Mouse (Mus musculus) kidney, embryonic 15.5 days (tissue): Measurements from ENCODE around the gene Atp5j. TPM values are rescaled to one million over a fixed set of nuclear protein-coding genes. Genes with fewer than 3 reads are reported as not detected.

Source experiments
- ATAC-seq: fragments of 200-750 bp; cut with Nextera tagmentation; replicated peaks from 2 replicates; pipeline ENCODE4 v1.8.0; 2017; ENCODE audit warnings: moderate TSS enrichment; ENCODE audit not compliant: low FRiP score
- H3K27ac ChIP-seq: fragments of 300-500 bp; sonication (generic); 2 replicates; pipeline ENCODE4 v1.5.1; 2015; ENCODE audit warnings: mild to moderate bottlenecking, inconsistent platforms
- H3K27me3 ChIP-seq: fragments of 300-500 bp; sonication (generic); 2 replicates; pipeline ENCODE4 v1.6.1; 2015; ENCODE audit warnings: inconsistent platforms
- H3K36me3 ChIP-seq: fragments of 300-500 bp; sonication (generic); 2 replicates; pipeline ENCODE4 v1.6.1; 2015; ENCODE audit warnings: inconsistent platforms
- H3K4me1 ChIP-seq: fragments of 300-500 bp; sonication (generic); 2 replicates; pipeline ENCODE4 v1.6.1; 2015; ENCODE audit warnings: inconsistent platforms
- H3K4me2 ChIP-seq: fragments of 300-500 bp; sonication (generic); 2 replicates; pipeline ENCODE4 v1.6.1; 2015; ENCODE audit warnings: moderate library complexity, mild to moderate bottlenecking, inconsistent platforms
- H3K4me3 ChIP-seq: fragments of 300-500 bp; sonication (generic); replicated peaks from 2 replicates; pipeline ENCODE4 v1.5.1; 2015; ENCODE audit warnings: mild to moderate bottlenecking, inconsistent platforms
- H3K9ac ChIP-seq: fragments of 300-500 bp; sonication (generic); 2 replicates; pipeline ENCODE4 v1.6.1; 2015; ENCODE audit warnings: mild to moderate bottlenecking, inconsistent platforms
- H3K9me3 ChIP-seq: fragments of 300-500 bp; sonication (generic); replicated peaks from 2 replicates; pipeline ENCODE4 v1.6.1; 2016; ENCODE audit warnings: inconsistent platforms
- WGBS: fragments of 180-500 bp; shearing (Covaris S2); methylation state at CpG from one replicate; pipeline ENCODE4 v1.1.7; 2015; ENCODE audit warnings: mixed read lengths; 5-methylcytosine and 5-hydroxymethylcytosine counted together
- polyA plus RNA-seq: library from polyadenylated mRNA; unstranded; fragments of >200 nt; fragmentation: Nextera tagmentation; extraction: Ambion mirVana; gene quantifications from 2 replicates; pipeline ENCODE4 v1.2.1, GENCODE M21; 2015

The Atp5j gene
- polyA plus RNA-seq, result 1,003 and 1,100 TPM in 2 replicates

DNA sequence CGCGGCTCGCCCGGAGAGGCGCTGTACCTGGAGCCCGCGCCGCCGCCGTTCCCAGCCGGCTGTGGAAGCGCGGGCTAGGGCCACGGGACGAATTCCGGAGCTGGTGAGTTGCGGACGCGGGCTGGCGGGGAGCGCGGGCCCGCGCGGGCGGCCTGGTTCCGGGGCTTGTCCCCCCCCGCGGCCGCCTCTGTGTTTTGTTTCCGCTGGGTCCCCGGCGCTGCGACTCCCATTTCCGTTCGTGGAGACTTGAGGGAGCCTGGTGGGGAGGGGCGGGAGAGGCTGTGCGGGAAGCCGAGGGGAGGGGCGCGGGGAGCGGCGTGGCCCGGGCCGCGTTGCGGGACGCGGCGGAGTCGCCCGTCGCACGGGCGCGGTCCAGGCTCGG, at the start of gene Atp5j:
TSS of gene Atp5j (minus strand) at position 185 of the 382 bp plus-strand sequence.
- Histone ChIP-seq H3K9ac (peak within 1 kb of the TSS; percentile 99), H3K9me3 (no peaks in the 10 kb centered on the region), H3K36me3 (peaks cover 32% of the 10 kb centered on the region), H3K4me1 (peaks cover 35% of the 10 kb centered on the region), H3K27me3 (no peaks in the 10 kb centered on the region), H3K4me3 (peak within 1 kb of the TSS; percentile 98), H3K27ac (peak within 1 kb of the TSS; percentile 99), H3K4me2 (peak within 1 kb of the TSS; percentile 60)
- peak; percentile 74 for ATAC-seq
- 1% methylated on average over 42 of the region's 57 CpGs for WGBS

DNA sequence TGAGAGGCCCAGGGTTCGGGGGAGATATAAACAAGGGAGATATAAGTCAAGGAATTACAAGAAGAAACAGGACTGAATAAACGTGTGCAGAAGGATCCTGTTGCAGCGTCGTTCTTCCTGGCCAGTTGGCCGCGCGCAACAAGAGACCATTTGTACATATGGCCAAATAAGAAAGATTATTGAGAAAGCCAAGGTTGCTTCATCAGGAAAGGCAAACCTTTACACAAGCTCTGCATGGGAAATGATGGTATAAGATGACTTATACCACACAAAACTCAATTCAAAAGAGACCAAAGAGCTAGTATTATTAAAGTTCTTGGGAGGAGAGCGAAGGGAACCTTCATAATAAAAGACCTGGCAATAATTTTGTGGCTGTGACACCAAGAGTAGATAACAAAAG, 49.1 kb upstream of the Atp5j start:
- WGBS, result 83% methylated on average over 8 of the region's 8 CpGs
- H3K27ac ChIP-seq, result no peak overlapping the region
- no peaks in the 10 kb centered on the region for H3K9me3 ChIP-seq
- no peak overlapping the region for H3K9ac ChIP-seq
- H3K27me3 ChIP-seq, result no peaks in the 10 kb centered on the region
- no peaks in the 10 kb centered on the region for H3K36me3 ChIP-seq
- no peak overlapping the region for H3K4me2 ChIP-seq
- no peak overlapping the region for H3K4me3 ChIP-seq
- H3K4me1 ChIP-seq, result no peaks in the 10 kb centered on the region
- ATAC-seq, result no peak

- WGBS, result 84% methylated on average over 8 of the region's 8 CpGs
- no peak overlapping the region for H3K4me2 ChIP-seq
- H3K9ac ChIP-seq, result no peak overlapping the region
- no peaks in the 10 kb centered on the region for H3K36me3 ChIP-seq
- H3K4me3 ChIP-seq, result no peak overlapping the region
- H3K4me1 ChIP-seq, result no peaks in the 10 kb centered on the region
- H3K9me3 ChIP-seq, result no peaks in the 10 kb centered on the region
- H3K27me3 ChIP-seq, result no peaks in the 10 kb centered on the region
- no peak overlapping the region for H3K27ac ChIP-seq
- no peak for ATAC-seq
These were observed 46.4 kb upstream of the Atp5j start for GRCm38 (mm10) chr16:84881754-84882321.

DNA sequence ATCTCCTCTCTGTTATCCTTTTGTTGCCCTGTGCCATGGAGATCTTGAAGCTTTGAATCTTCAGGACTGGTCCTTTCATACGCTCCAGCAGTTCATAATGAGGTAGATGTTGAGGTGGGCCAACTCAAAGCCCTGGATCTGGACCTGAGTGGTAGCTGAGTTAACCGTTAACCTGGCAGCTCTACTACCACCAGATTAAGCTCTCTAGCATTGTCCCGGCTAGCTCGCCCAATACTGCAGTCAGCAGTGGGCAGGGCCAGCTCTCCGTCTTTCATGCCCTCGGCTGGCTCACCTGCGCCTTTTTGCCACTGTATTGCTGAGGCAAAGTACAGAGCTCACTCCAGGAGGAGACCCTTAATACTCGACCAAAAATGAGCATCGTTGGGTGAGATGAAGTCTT, 45.7 kb upstream of the Atp5j start:
- no peaks in the 10 kb centered on the region for H3K27me3 ChIP-seq
- ATAC-seq, result peak; percentile 62
- H3K27ac ChIP-seq, result no peak overlapping the region
- no peaks in the 10 kb centered on the region for H3K9me3 ChIP-seq
- H3K9ac ChIP-seq, result no peak overlapping the region
- no peaks in the 10 kb centered on the region for H3K36me3 ChIP-seq
- no peak overlapping the region for H3K4me3 ChIP-seq
- H3K4me2 ChIP-seq, result no peak overlapping the region
- WGBS, result 81% methylated on average over 9 of the region's 9 CpGs
- H3K4me1 ChIP-seq, result peaks cover 2% of the 10 kb centered on the region; the same call in 1 of the 2 replicates

GRCm38 (mm10) chr16:84879146-84879545, 43.7 kb upstream of the Atp5j start:
- no peaks in the 10 kb centered on the region for H3K9me3 ChIP-seq
- no peak overlapping the region for H3K27ac ChIP-seq
- H3K27me3 ChIP-seq, result no peaks in the 10 kb centered on the region
- no peak for ATAC-seq
- H3K4me3 ChIP-seq, result no peak overlapping the region
- WGBS, result 27% methylated on average over 5 of the region's 5 CpGs
- peaks cover 10% of the 10 kb centered on the region; the same call in 1 of the 2 replicates for H3K4me1 ChIP-seq
- no peaks in the 10 kb centered on the region for H3K36me3 ChIP-seq
- no peak overlapping the region for H3K9ac ChIP-seq
- no peak overlapping the region for H3K4me2 ChIP-seq

- Histone ChIP-seq H3K27me3 (no peaks in the 10 kb centered on the region), H3K4me3 (no peak overlapping the region), H3K9me3 (no peaks in the 10 kb centered on the region), H3K4me1 (peaks cover 10% of the 10 kb centered on the region; the same call in 1 of the 2 replicates), H3K27ac (no peak overlapping the region), H3K36me3 (no peaks in the 10 kb centered on the region), H3K4me2 (peak overlapping the region; percentile 55), H3K9ac (no peak overlapping the region)
- 0 out of 2 replicates have a peak, but pooled peaks have one; percentile 43 for ATAC-seq
- WGBS, result 51% methylated on average over 8 of the region's 8 CpGs
These were observed 40.7 kb upstream of the Atp5j start for GRCm38 (mm10) chr16:84876082-84876481.

DNA sequence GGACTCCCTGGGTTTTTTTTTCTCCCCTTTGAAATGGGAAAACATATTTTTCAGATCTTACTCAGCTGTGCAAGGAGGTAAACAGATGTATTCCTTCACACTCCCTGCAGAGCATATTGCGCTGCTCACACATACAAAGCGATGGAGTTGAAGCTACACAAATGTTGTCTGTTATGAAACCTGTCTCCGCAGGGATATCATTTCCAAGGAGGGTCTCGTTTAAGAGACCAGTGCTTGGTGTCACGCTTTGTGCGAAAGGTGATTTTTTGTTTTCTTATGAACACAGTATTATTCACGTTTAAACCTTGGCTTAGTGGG, 40.3 kb upstream of the Atp5j start:
- H3K4me1 ChIP-seq, result peaks cover 10% of the 10 kb centered on the region; the same call in 1 of the 2 replicates
- peak; percentile 50; the same call in 1 of the 2 replicates for ATAC-seq
- peak overlapping the region; percentile 29; the same call in 1 of the 2 replicates for H3K4me3 ChIP-seq
- no peaks in the 10 kb centered on the region for H3K36me3 ChIP-seq
- H3K27ac ChIP-seq, result peak overlapping the region; percentile 54; the same call in 1 of the 2 replicates
- WGBS, result 58% methylated on average over 7 of the region's 7 CpGs
- H3K9me3 ChIP-seq, result no peaks in the 10 kb centered on the region
- H3K4me2 ChIP-seq, result peak overlapping the region; percentile 55
- H3K9ac ChIP-seq, result no peak overlapping the region
- H3K27me3 ChIP-seq, result no peaks in the 10 kb centered on the region

DNA sequence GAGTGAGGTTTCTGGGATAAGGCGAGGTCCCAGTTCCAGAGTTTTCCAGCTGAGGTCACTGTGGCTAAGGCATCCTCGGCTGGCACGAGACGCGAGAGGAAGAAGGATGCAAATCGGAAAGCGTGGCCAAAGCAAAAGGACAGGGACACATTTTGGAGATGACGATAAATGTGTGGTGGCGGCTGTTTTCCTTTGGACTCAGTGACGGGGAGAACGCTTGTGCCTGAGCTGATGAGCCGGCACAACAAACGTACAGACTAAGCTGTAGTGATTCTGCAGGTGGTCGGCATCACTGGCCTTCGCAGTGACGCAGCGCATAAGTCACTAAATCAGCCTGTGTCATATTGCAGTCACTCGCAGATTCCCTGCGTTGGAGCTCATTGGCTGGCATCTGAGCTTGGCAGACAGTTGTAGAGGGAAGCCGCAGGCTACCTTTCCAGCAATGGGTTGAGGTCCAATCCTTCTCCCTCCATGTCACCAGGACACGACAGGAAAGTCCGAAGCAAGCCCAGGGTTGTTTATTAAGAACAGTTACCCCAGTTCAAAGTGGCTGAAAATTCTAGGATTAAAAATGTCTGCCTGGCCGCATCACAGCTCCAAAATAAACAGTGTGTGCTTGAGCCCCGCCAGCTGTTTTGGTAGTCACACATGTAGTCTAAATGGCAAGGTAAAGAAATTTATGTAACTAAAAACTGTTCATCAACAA, 39.7 kb upstream of the Atp5j start:
- peak; percentile 37; the same call in 1 of the 2 replicates for ATAC-seq
- WGBS, result 48% methylated on average over 24 of the region's 24 CpGs

DNA sequence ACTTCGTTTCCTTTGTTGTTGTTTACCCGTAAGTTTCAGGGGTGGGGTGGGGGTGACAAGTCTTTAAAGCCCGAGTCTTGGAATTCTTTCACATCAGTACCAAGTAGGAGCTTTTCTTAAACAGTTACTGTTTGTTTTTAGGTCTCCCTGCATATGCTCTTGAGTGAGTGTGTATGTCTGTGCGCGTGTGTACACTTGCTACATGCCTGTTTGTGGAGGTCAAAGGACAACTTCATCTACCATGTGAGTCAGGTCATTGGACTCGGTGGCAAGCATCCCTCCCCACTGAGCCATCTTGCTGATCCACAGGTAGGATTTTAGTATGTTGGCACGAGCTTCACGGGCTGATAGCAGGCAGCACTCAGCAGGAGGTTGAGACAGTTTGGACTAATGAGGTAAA, 38.4 kb upstream of the Atp5j start:
- H3K9ac ChIP-seq, result no peak overlapping the region
- no peaks in the 10 kb centered on the region for H3K27me3 ChIP-seq
- H3K4me1 ChIP-seq, result peaks cover 10% of the 10 kb centered on the region; the same call in 1 of the 2 replicates
- no peak overlapping the region for H3K27ac ChIP-seq
- H3K4me3 ChIP-seq, result no peak overlapping the region
- ATAC-seq, result no peak
- WGBS, result 80% methylated on average over 8 of the region's 8 CpGs
- H3K4me2 ChIP-seq, result no peak overlapping the region
- no peaks in the 10 kb centered on the region for H3K9me3 ChIP-seq
- H3K36me3 ChIP-seq, result no peaks in the 10 kb centered on the region

More for the DNA sequence above, 39.7 kb upstream of the Atp5j start:
- Histone ChIP-seq H3K4me1 (peaks cover 10% of the 10 kb centered on the region; the same call in 1 of the 2 replicates), H3K27ac (peak overlapping the region; percentile 54), H3K36me3 (no peaks in the 10 kb centered on the region), H3K9ac (no peak overlapping the region), H3K9me3 (no peaks in the 10 kb centered on the region), H3K4me2 (peak overlapping the region; percentile 55), H3K27me3 (no peaks in the 10 kb centered on the region), H3K4me3 (peak overlapping the region; percentile 29)

DNA sequence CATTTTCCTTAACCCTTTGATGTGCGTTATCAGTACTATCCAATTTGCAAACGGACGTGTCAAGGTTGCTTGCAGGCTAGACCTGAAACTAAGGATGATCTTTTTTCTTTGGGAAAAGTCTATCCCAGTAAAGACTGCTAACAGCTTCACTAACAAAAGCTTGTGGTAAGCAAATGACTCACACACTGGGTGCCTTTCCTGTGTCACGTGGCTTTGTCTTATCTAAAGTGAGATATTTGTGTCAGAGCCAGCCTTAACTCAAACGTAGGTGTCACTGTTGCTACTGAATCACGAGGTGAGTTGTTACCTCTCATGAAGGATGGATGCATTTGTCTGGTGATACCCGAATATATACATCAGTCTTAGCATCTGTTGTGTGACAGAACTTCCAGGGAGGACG, 29.2 kb upstream of the Atp5j start:
- no peak for ATAC-seq
- 93% methylated on average over 8 of the region's 8 CpGs for WGBS

DNA sequence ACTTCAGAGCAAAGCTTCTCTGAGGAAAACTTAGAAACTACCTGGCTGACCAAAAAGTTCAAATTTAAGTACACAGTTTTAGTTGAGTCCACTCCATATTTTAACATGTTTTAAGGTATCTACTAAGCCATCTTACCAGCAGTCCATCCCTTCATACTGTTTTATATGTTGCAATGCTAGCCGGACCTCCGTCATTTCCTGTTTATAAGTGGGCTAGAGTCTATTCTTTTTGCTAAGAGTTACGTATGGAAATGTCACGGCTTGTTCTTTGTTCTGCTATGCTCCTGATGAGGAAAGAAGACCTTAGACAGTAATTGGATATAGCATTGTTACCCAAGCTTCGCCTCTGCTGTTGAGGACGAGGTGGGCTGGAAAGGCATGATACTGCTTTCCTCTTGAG, 18.1 kb upstream of the Atp5j start:
- H3K9me3 ChIP-seq, result no peaks in the 10 kb centered on the region
- H3K27me3 ChIP-seq, result no peaks in the 10 kb centered on the region
- ATAC-seq, result no peak
- H3K4me1 ChIP-seq, result no peaks in the 10 kb centered on the region
- 91% methylated on average over 6 of the region's 6 CpGs for WGBS
- H3K36me3 ChIP-seq, result peaks cover 87% of the 10 kb centered on the region
- H3K4me2 ChIP-seq, result no peak overlapping the region
- no peak overlapping the region for H3K4me3 ChIP-seq
- H3K9ac ChIP-seq, result no peak overlapping the region
- no peak overlapping the region for H3K27ac ChIP-seq

More for the DNA sequence above, 29.2 kb upstream of the Atp5j start:
- Histone ChIP-seq H3K4me3 (no peak overlapping the region), H3K4me1 (no peaks in the 10 kb centered on the region), H3K9me3 (no peaks in the 10 kb centered on the region), H3K27ac (no peak overlapping the region), H3K9ac (no peak overlapping the region), H3K27me3 (no peaks in the 10 kb centered on the region), H3K4me2 (no peak overlapping the region), H3K36me3 (peaks cover 46% of the 10 kb centered on the region)

GRCm38 (mm10) chr16:84838576-84838975, 3.2 kb upstream of the Atp5j start:
- Histone ChIP-seq H3K27me3 (no peaks in the 10 kb centered on the region), H3K36me3 (peaks cover 30% of the 10 kb centered on the region), H3K9ac (no peak overlapping the region), H3K4me2 (no peak overlapping the region), H3K4me3 (no peak overlapping the region), H3K27ac (no peak overlapping the region), H3K4me1 (peaks cover 18% of the 10 kb centered on the region), H3K9me3 (no peaks in the 10 kb centered on the region)
- WGBS, result 85% methylated on average over 2 of the region's 2 CpGs
- ATAC-seq, result no peak
